Mouse (Mus musculus) adrenal gland, adult (tissue): Measurements from ENCODE around the gene Nr1i3.
A peak's percentile ranks its signal among the peaks of the same experiment; 100 is the strongest.

ENCODE experiments used
- DNase-seq, 2 experiments: peaks; one replicate each; pipeline ENCODE4 v3.0.0; 2022 to 2023; ENCODE audit warnings: low spot score in 1 of 2; ENCODE audit not compliant: inconsistent age in 2 of 2

Gene Nr1i3

GRCm38 (mm10) chr1:171226780-171227179 lies 13.0 kb downstream of the Nr1i3 start:
- no peak for DNase-seq

GRCm38 (mm10) chr1:171227879-171228278 lies 14.1 kb downstream of the Nr1i3 start:
- DNase-seq, result peak; percentile 56 to 85

- DNase-seq, result peak; percentile 12 to 60
Measured at GRCm38 (mm10) chr1:171229750-171230149, 16.0 kb downstream of the Nr1i3 start.

GRCm38 (mm10) chr1:171230215-171230614 lies 16.4 kb downstream of the Nr1i3 start:
- DNase-seq, result no peak

- DNase-seq, result peak; percentile 14 to 63
Measured at GRCm38 (mm10) chr1:171231844-171232243, 18.1 kb downstream of the Nr1i3 start.

- peak in 1 of 2 experiments; percentile 35 for DNase-seq
Measured at GRCm38 (mm10) chr1:171232348-171232747, 18.6 kb downstream of the Nr1i3 start.

- peak; percentile 64 to 89 for DNase-seq
Measured at GRCm38 (mm10) chr1:171232800-171233730, 19.3 kb downstream of the Nr1i3 start.

- peak; percentile 51 to 64 for DNase-seq
Measured at GRCm38 (mm10) chr1:171234126-171234525, 20.4 kb downstream of the Nr1i3 start, which contains the start of gene Fcer1g. Gene Fcer1g (minus strand): TSS chr1:171234365.

GRCm38 (mm10) chr1:171234538-171234937 lies 20.8 kb downstream of the Nr1i3 start:
- DNase-seq, result no peak

GRCm38 (mm10) chr1:171235791-171236190 lies 22.0 kb downstream of the Nr1i3 start:
- DNase-seq, result no peak

GRCm38 (mm10) chr1:171237438-171237837 lies 23.7 kb downstream of the Nr1i3 start:
- DNase-seq, result no peak

GRCm38 (mm10) chr1:171238463-171238862 lies 24.7 kb downstream of the Nr1i3 start:
- DNase-seq, result peak; percentile 82 to 91

- peak; percentile 83 to 92 for DNase-seq
Measured at GRCm38 (mm10) chr1:171239992-171240744, 26.4 kb downstream of the Nr1i3 start.

GRCm38 (mm10) chr1:171240911-171241310 lies 27.1 kb downstream of the Nr1i3 start:
- DNase-seq, result peak; percentile 67 to 86

GRCm38 (mm10) chr1:171241952-171242351 lies 28.2 kb downstream of the Nr1i3 start:
- DNase-seq, result peak in 1 of 2 experiments; percentile 62

GRCm38 (mm10) chr1:171245353-171245752 lies 31.6 kb downstream of the Nr1i3 start:
- DNase-seq, result no peak

GRCm38 (mm10) chr1:171246709-171247452 lies 33.1 kb downstream of the Nr1i3 start:
- DNase-seq, result peak; percentile 98 to 99

- DNase-seq, result no peak
Measured at GRCm38 (mm10) chr1:171247453-171247841, 33.7 kb downstream of the Nr1i3 start.

GRCm38 (mm10) chr1:171247916-171248315 lies 34.1 kb downstream of the Nr1i3 start:
- DNase-seq, result no peak

GRCm38 (mm10) chr1:171248386-171249226 lies 34.8 kb downstream of the Nr1i3 start:
- peak in 1 of 2 experiments; percentile 48 for DNase-seq
